Mouse (Mus musculus) liver, embryonic 14.5 days (tissue): ENCODE measurements around the gene Krtap10-4.

ENCODE experiments used
- CTCF ChIP-seq: IDR thresholded peaks from 2 replicates; pipeline ENCODE4 v1.5.1; 2016; ENCODE audit warnings: antibody characterized with exemption, low read depth, control low read depth
- EP300 ChIP-seq: IDR thresholded peaks from 2 replicates; pipeline ENCODE4 v1.6.1; 2016; ENCODE audit warnings: antibody characterized with exemption, low read depth

DNA sequence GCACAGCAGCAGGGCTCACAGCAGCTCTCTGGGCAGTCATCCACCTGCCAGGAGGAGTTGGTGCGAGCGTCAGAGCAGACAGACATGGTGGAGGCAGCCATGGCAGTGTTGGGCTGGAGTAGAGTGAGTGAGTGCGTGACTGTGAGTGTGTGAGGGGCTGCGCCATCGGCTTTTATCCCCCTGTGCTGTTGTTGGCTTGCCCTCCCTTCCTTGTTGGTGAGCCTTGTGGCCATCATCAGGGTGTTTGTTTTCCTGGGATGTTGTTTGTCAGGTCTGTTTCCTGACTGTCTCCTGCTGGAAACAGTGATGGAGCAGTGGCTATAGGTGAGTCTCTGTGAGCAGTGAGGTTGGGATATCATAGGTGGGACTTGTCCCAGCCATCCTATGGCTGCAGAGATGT, 15.2 kb downstream of the Krtap10-4 start, which contains the start of gene Gm9507:
- TF ChIP-seq EP300 = no peak
- no peak for TF ChIP-seq CTCF
